Mouse (Mus musculus): ENCODE measurements around the gene Nr1h4. TPM values are rescaled to one million over a fixed set of nuclear protein-coding genes. Genes with fewer than 3 reads are reported as not detected.
A peak's percentile ranks its signal among the peaks of the same experiment; 100 is the strongest.

The Nr1h4 gene
- polyA plus RNA-seq, 1 experiment from 2014 or later: 10.5 TPM

DNA sequence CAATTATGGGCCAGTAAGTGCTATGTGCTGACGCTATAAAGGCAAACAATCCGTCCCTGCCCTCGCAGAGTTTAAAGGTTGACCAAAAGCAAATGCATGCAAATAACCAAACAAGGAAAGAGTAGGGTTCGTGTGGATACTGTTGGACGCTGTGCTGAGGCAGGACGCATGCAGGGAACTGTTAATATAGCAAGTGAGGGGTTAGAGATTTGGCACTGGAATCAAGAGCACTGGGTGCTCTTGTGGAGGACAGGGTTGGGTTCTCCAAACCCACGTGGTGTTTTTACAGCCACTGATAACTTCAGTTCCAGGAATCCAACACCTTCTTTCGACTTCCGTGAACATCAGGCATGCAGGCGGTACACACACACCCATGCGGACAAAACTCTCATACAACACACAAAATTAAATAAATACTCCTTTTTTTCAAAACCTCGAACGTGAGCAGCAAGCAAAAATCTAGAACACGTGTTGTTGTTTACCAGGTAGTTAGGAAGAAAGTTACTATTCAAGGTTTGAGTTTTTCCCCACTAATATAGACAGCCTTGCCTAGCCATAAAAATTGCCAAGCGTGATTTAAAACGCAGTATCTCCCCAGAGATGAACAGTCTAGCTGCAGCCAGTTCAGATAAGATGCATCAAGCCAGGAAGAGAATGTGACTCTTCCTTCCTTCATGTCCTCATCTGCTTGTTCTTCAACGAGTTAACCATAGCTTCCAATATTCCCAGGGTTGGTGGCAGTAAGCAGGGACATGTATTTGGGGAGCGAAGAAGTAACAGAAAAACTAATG, 49.4 kb downstream of the Nr1h4 start:
- DNase-seq (ENCODE audit: low spot score): peak; percentile 48

DNA sequence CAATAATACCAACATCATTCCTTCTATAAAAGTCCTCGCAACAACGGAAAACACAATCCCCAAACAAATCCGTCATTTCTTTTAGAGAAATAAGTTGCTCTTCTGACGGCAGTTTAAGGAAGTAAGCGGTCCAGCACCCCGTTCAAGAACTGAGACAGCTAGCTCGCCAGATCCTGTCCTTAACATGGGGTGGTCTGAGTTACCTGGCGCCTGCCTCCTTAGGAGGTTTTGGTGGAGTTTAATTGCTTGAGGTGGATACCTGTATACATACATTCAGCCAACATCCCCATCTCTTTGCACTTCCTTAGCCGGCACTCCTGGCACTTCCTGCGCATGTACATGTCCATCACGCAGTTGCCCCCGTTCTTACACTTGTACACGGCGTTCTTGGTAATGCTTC, 50.3 kb downstream of the Nr1h4 start:
- ATAC-seq (ENCODE audit: low FRiP score, low TSS enrichment): no peak
- Histone ChIP-seq H3K9me3 (ENCODE audit: control insufficient read depth, low read length) (no peaks in the 10 kb centered on the region), H3K9ac (ENCODE audit: low read length) (no peak overlapping the region), H3K36me3 (ENCODE audit: control insufficient read depth, insufficient read depth, low read length) (no peaks in the 10 kb centered on the region), H3K27me3 (ENCODE audit: control insufficient read depth, insufficient read depth, low read length) (no peaks in the 10 kb centered on the region), H3K4me2 (replicated peaks; ENCODE audit: low read depth) (no peak overlapping the region), H3K4me1 (replicated peaks; ENCODE audit: control insufficient read depth, insufficient read depth) (no peaks in the 10 kb centered on the region), H3K27ac (replicated peaks) (no peak overlapping the region), H3K4me3 (ENCODE audit: low read depth, low read length) (no peak overlapping the region)
- WGBS: 86% methylated on average over 14 of the region's 14 CpGs
- DNase-seq (ENCODE audit: low spot score): no peak
- TF ChIP-seq EP300 (optimal IDR thresholded peaks at IDR 0.05) (no peak), CTCF (IDR thresholded peaks at IDR 0.05; ENCODE audit: low read depth) (no peak)

More for the DNA sequence above, 49.4 kb downstream of the Nr1h4 start:
- Histone ChIP-seq H3K4me1 (replicated peaks; ENCODE audit: control insufficient read depth, insufficient read depth) (no peaks in the 10 kb centered on the region), H3K27me3 (ENCODE audit: control insufficient read depth, insufficient read depth, low read length) (no peaks in the 10 kb centered on the region), H3K9ac (ENCODE audit: low read length) (no peak overlapping the region), H3K27ac (replicated peaks) (no peak overlapping the region), H3K4me3 (ENCODE audit: low read depth, low read length) (no peak overlapping the region), H3K9me3 (ENCODE audit: control insufficient read depth, low read length) (no peaks in the 10 kb centered on the region), H3K36me3 (ENCODE audit: control insufficient read depth, insufficient read depth, low read length) (no peaks in the 10 kb centered on the region), H3K4me2 (replicated peaks; ENCODE audit: low read depth) (no peak overlapping the region)
- WGBS: 62% methylated on average over 18 of the region's 18 CpGs
- peak; percentile 90 for ATAC-seq (ENCODE audit: low FRiP score, low TSS enrichment)
- no peak for TF ChIP-seq EP300 (optimal IDR thresholded peaks at IDR 0.05)
- TF ChIP-seq CTCF (IDR thresholded peaks at IDR 0.05; ENCODE audit: low read depth): no peak

DNA sequence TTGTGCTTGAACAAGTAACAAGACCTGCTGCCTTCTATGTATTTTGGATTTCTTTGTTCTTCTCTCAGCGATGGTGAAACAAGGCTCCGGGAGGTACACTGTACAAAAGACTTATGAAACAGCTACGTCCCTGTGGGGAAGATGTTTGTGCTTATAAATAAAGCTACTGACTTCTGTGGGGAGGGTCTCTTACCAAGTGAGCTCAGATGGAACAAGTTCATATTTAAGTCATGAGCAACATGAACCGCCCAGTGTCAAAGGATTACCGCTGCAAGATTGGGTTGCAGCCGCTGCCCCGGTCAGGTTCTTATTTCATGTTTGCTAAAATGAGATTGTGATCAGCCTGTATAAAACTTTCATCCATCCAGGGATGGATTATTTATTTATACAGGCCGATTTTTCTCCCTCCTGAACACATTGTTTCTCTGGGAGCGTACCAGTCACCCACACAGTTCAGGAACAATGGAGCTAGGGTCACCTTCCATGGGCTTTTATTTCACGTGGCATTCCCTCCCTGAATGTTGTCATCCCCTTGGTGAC, 51.2 kb downstream of the Nr1h4 start:
- ATAC-seq (ENCODE audit: low FRiP score, low TSS enrichment) (no peak), DNase-seq (ENCODE audit: low spot score) (peak; percentile 13)
- 54% methylated on average over 10 of the region's 10 CpGs for WGBS
- H3K36me3 ChIP-seq (ENCODE audit: control insufficient read depth, insufficient read depth, low read length): no peaks in the 10 kb centered on the region
- TF ChIP-seq CTCF (IDR thresholded peaks at IDR 0.05; ENCODE audit: low read depth) (no peak), EP300 (optimal IDR thresholded peaks at IDR 0.05) (no peak)
- H3K4me1 ChIP-seq (replicated peaks; ENCODE audit: control insufficient read depth, insufficient read depth): no peaks in the 10 kb centered on the region
- H3K9me3 ChIP-seq (ENCODE audit: control insufficient read depth, low read length): no peaks in the 10 kb centered on the region
- H3K27me3 ChIP-seq (ENCODE audit: control insufficient read depth, insufficient read depth, low read length): no peaks in the 10 kb centered on the region
- H3K9ac ChIP-seq (ENCODE audit: low read length): no peak overlapping the region
- no peak overlapping the region for H3K4me3 ChIP-seq (ENCODE audit: low read depth, low read length)
- H3K27ac ChIP-seq (replicated peaks): no peak overlapping the region
- H3K4me2 ChIP-seq (replicated peaks; ENCODE audit: low read depth): no peak overlapping the region

DNA sequence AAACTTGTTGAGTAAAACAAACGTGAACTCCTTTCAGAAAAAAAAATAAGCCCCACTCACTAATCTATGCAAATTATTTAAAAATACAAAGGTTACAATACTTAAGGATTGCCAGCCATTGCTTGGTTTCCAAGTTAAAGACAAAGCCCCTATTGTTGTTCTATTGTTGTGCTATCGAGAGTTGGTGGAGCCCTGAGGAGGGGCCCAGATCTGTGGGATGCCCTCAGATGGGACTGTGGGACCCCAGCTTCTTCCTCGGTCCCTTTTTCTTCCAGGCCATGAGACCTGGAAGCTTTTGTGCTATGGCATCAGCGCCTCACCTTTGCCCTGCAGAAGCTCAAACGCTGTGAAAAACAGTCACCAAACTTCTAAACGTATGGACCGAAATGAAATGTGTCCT, 51.7 kb downstream of the Nr1h4 start:
- no peak for TF ChIP-seq CTCF (IDR thresholded peaks at IDR 0.05; ENCODE audit: low read depth)
- TF ChIP-seq EP300 (optimal IDR thresholded peaks at IDR 0.05): no peak
- Histone ChIP-seq H3K9ac (ENCODE audit: low read length) (no peak overlapping the region), H3K36me3 (ENCODE audit: control insufficient read depth, insufficient read depth, low read length) (no peaks in the 10 kb centered on the region), H3K27ac (replicated peaks) (no peak overlapping the region), H3K4me1 (replicated peaks; ENCODE audit: control insufficient read depth, insufficient read depth) (no peaks in the 10 kb centered on the region), H3K4me2 (replicated peaks; ENCODE audit: low read depth) (no peak overlapping the region), H3K4me3 (ENCODE audit: low read depth, low read length) (no peak overlapping the region), H3K27me3 (ENCODE audit: control insufficient read depth, insufficient read depth, low read length) (no peaks in the 10 kb centered on the region), H3K9me3 (ENCODE audit: control insufficient read depth, low read length) (no peaks in the 10 kb centered on the region)
- 53% methylated on average over 7 of the region's 7 CpGs for WGBS
- DNase-seq (ENCODE audit: low spot score): no peak
- ATAC-seq (ENCODE audit: low FRiP score, low TSS enrichment): no peak

DNA sequence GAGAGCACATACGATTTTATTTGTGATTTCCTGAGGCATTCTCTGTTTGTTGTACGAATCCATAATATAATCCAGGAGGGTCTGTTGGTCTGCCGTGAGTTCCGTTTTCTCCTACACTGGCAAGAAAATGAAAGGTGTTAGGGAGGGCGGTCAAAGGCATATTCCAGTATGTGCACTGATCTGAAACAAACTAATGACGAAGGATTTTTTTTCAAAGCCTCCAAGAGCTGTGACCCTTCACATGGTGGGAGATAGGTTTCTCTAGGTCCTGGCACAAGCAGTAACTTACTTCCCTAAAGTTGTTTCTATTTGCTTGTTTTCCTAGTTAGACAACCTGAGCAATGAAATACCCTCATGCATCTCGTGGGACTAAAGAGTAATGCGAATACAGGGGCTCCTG, 54.6 kb downstream of the Nr1h4 start:
- H3K4me2 ChIP-seq (replicated peaks; ENCODE audit: low read depth): no peak overlapping the region
- no peaks in the 10 kb centered on the region for H3K9me3 ChIP-seq (ENCODE audit: control insufficient read depth, low read length)
- H3K4me1 ChIP-seq (replicated peaks; ENCODE audit: control insufficient read depth, insufficient read depth): no peaks in the 10 kb centered on the region
- no peaks in the 10 kb centered on the region for H3K36me3 ChIP-seq (ENCODE audit: control insufficient read depth, insufficient read depth, low read length)
- TF ChIP-seq EP300 (optimal IDR thresholded peaks at IDR 0.05) (no peak), CTCF (IDR thresholded peaks at IDR 0.05; ENCODE audit: low read depth) (no peak)
- no peak for DNase-seq (ENCODE audit: low spot score)
- H3K9ac ChIP-seq (ENCODE audit: low read length): no peak overlapping the region
- no peak overlapping the region for H3K27ac ChIP-seq (replicated peaks)
- no peak overlapping the region for H3K4me3 ChIP-seq (ENCODE audit: low read depth, low read length)
- no peaks in the 10 kb centered on the region for H3K27me3 ChIP-seq (ENCODE audit: control insufficient read depth, insufficient read depth, low read length)
- ATAC-seq (ENCODE audit: low FRiP score, low TSS enrichment): no peak
- WGBS: 86% methylated on average over 8 of the region's 8 CpGs

Data from stomach, postnatal 0 days (tissue).